Mouse (Mus musculus) CD4-positive naive resting alpha-beta T cell, adult 76 days (primary cell): ENCODE results near the gene Gpr137. TPM values are rescaled to one million over a fixed set of nuclear protein-coding genes. Genes with fewer than 3 reads are reported as not detected.

Experiments used
- total RNA-seq: library from RNA; stranded (reverse); gene quantifications from one replicate; pipeline ENCODE4 v1.2.4, GENCODE M21; 2023

The Gpr137 gene
- total RNA-seq, result 7.0 TPM

GRCm38 (mm10) chr19:6942249-6942691, at the start of gene Gpr137:
Gene Gpr137 (minus strand): TSS chr19:6942480.

GRCm38 (mm10) chr19:6987061-6987903, 45.0 kb upstream of the Gpr137 start, which contains the start of gene Vegfb:
Gene Vegfb (minus strand): TSS chr19:6987651.

GRCm38 (mm10) chr19:6980381-6981093, 38.3 kb upstream of the Gpr137 start, which contains the start of gene Fkbp2:
Gene Fkbp2 (minus strand): TSS chr19:6980501.

GRCm38 (mm10) chr19:6975537-6976521, 33.5 kb upstream of the Gpr137 start, which contains the start of gene Plcb3:
Gene Plcb3 (minus strand): TSS chr19:6976470.

GRCm38 (mm10) chr19:6974211-6975205, 32.2 kb upstream of the Gpr137 start, which contains the start of gene Ppp1r14b:
Gene Ppp1r14b (plus strand): TSS chr19:6974968.

GRCm38 (mm10) chr19:6941372-6942248, 670 bp downstream of the Gpr137 start, which contains the start of gene Bad:
Gene Bad (plus strand): TSS chr19:6941861.

GRCm38 (mm10) chr19:6934195-6934977, 7.9 kb downstream of the Gpr137 start, which contains the start of gene Kcnk4:
Gene Kcnk4 (minus strand): TSS chr19:6934515.

GRCm38 (mm10) chr19:6925307-6925573, 17.0 kb downstream of the Gpr137 start, which contains the start of gene Catsperz:
Gene Catsperz (minus strand): TSS chr19:6925380.

GRCm38 (mm10) chr19:6921647-6922567, 20.4 kb downstream of the Gpr137 start, which contains the start of gene Esrra:
Gene Esrra (minus strand): TSS chr19:6921813.

GRCm38 (mm10) chr19:6909507-6910289, 32.6 kb downstream of the Gpr137 start, which contains the start of the genes Trmt112 and Prdx5:
Gene Trmt112 (plus strand): TSS chr19:6909698.
Gene Prdx5 (minus strand): TSS chr19:6910106.

Other genes starting within 250 kb of the Gpr137 start
- gene Rps6ka4, start 101.8 kb downstream of the Gpr137 start, total RNA-seq, result 26.8 TPM
- 89.3 TPM for gene Ccdc88b, start 84.3 kb downstream of the Gpr137 start, total RNA-seq
- gene Trmt112, start 32.8 kb downstream of the Gpr137 start, total RNA-seq, result 125 TPM
- 48.4 TPM for gene Prdx5, start 32.4 kb downstream of the Gpr137 start, total RNA-seq
- gene Esrra, start 20.7 kb downstream of the Gpr137 start, total RNA-seq, result 26.7 TPM
- not detected for gene Catsperz, start 17.1 kb downstream of the Gpr137 start, total RNA-seq
- gene Kcnk4, start 8.0 kb downstream of the Gpr137 start, total RNA-seq, result 1.1 TPM
- gene Bad, start 619 bp downstream of the Gpr137 start, total RNA-seq, result 10.2 TPM
- gene Ppp1r14b, start 32.5 kb upstream of the Gpr137 start, total RNA-seq, result 93.3 TPM
- 8.1 TPM for gene Plcb3, start 34.0 kb upstream of the Gpr137 start, total RNA-seq
- 11.3 TPM for gene Fkbp2, start 38.0 kb upstream of the Gpr137 start, total RNA-seq
- 7.7 TPM for gene Vegfb, start 45.2 kb upstream of the Gpr137 start, total RNA-seq
- 28.4 TPM for gene Dnajc4, start 50.1 kb upstream of the Gpr137 start, total RNA-seq
- 5.1 TPM for gene Nudt22, start 53.6 kb upstream of the Gpr137 start, total RNA-seq
- gene Trpt1, start 53.7 kb upstream of the Gpr137 start, total RNA-seq, result 2.1 TPM
- gene Fermt3, start 77.0 kb upstream of the Gpr137 start, total RNA-seq, result 143 TPM
- 91.7 TPM for gene Stip1, start 97.5 kb upstream of the Gpr137 start, total RNA-seq
- 14.7 TPM for gene Macrod1, start 114.3 kb upstream of the Gpr137 start, total RNA-seq
- gene Flrt1, start 163.2 kb upstream of the Gpr137 start, total RNA-seq, result not detected